Mouse (Mus musculus): ENCODE measurements around the gene Fmo3. TPM values are rescaled to one million over a fixed set of nuclear protein-coding genes. Genes with fewer than 3 reads are reported as not detected.

The Fmo3 gene
- polyA plus RNA-seq, 1 experiment from 2014 or later: not detected

- no peak overlapping the region for H3K4me3 ChIP-seq (ENCODE audit: low read length)
- H3K36me3 ChIP-seq (ENCODE audit: control insufficient read depth, insufficient read depth, low read length): no peaks in the 10 kb centered on the region
- WGBS: 62% methylated on average over 4 of the region's 4 CpGs
- H3K27me3 ChIP-seq (replicated peaks; ENCODE audit: control insufficient read depth, insufficient read depth, low read length): no peaks in the 10 kb centered on the region
- H3K4me2 ChIP-seq (ENCODE audit: low read depth, low read length): no peak overlapping the region
- H3K4me1 ChIP-seq (ENCODE audit: control insufficient read depth, insufficient read depth, low read length): no peaks in the 10 kb centered on the region
- no peak overlapping the region for H3K9ac ChIP-seq (ENCODE audit: low read depth, low read length)
- no peaks in the 10 kb centered on the region for H3K9me3 ChIP-seq (ENCODE audit: control insufficient read depth, low read length)
- ATAC-seq: no peak
- H3K27ac ChIP-seq (ENCODE audit: low read length): no peak overlapping the region
These were observed 51.9 kb downstream of the Fmo3 start for GRCm38 (mm10) chr1:162932386-162932785.

GRCm38 (mm10) chr1:162931880-162932279 is 52.4 kb downstream of the Fmo3 start:
- Histone ChIP-seq H3K27me3 (replicated peaks; ENCODE audit: control insufficient read depth, insufficient read depth, low read length) (no peaks in the 10 kb centered on the region), H3K9ac (ENCODE audit: low read depth, low read length) (no peak overlapping the region), H3K9me3 (ENCODE audit: control insufficient read depth, low read length) (no peaks in the 10 kb centered on the region), H3K36me3 (ENCODE audit: control insufficient read depth, insufficient read depth, low read length) (no peaks in the 10 kb centered on the region), H3K4me1 (ENCODE audit: control insufficient read depth, insufficient read depth, low read length) (no peaks in the 10 kb centered on the region), H3K4me3 (ENCODE audit: low read length) (no peak overlapping the region), H3K4me2 (ENCODE audit: low read depth, low read length) (no peak overlapping the region), H3K27ac (ENCODE audit: low read length) (no peak overlapping the region)
- no peak for ATAC-seq
- 71% methylated on average over 5 of the region's 5 CpGs for WGBS

- no peak overlapping the region for H3K4me2 ChIP-seq (ENCODE audit: low read depth, low read length)
- no peaks in the 10 kb centered on the region for H3K27me3 ChIP-seq (replicated peaks; ENCODE audit: control insufficient read depth, insufficient read depth, low read length)
- H3K36me3 ChIP-seq (ENCODE audit: control insufficient read depth, insufficient read depth, low read length): no peaks in the 10 kb centered on the region
- H3K4me1 ChIP-seq (ENCODE audit: control insufficient read depth, insufficient read depth, low read length): no peaks in the 10 kb centered on the region
- H3K27ac ChIP-seq (ENCODE audit: low read length): no peak overlapping the region
- H3K4me3 ChIP-seq (ENCODE audit: low read length): no peak overlapping the region
- no peak overlapping the region for H3K9ac ChIP-seq (ENCODE audit: low read depth, low read length)
- 67% methylated on average over 4 of the region's 4 CpGs for WGBS
- no peaks in the 10 kb centered on the region for H3K9me3 ChIP-seq (ENCODE audit: control insufficient read depth, low read length)
- ATAC-seq: no peak
These were observed 52.9 kb downstream of the Fmo3 start for GRCm38 (mm10) chr1:162931310-162931875.

GRCm38 (mm10) chr1:162930631-162931030 is 53.7 kb downstream of the Fmo3 start:
- Histone ChIP-seq H3K4me1 (ENCODE audit: control insufficient read depth, insufficient read depth, low read length) (no peaks in the 10 kb centered on the region), H3K9me3 (ENCODE audit: control insufficient read depth, low read length) (no peaks in the 10 kb centered on the region), H3K36me3 (ENCODE audit: control insufficient read depth, insufficient read depth, low read length) (no peaks in the 10 kb centered on the region), H3K27ac (ENCODE audit: low read length) (no peak overlapping the region), H3K4me2 (ENCODE audit: low read depth, low read length) (no peak overlapping the region), H3K27me3 (replicated peaks; ENCODE audit: control insufficient read depth, insufficient read depth, low read length) (no peaks in the 10 kb centered on the region), H3K4me3 (ENCODE audit: low read length) (no peak overlapping the region), H3K9ac (ENCODE audit: low read depth, low read length) (no peak overlapping the region)
- no peak for ATAC-seq
- 66% methylated on average over 2 of the region's 2 CpGs for WGBS

GRCm38 (mm10) chr1:162929146-162929545 is 55.2 kb downstream of the Fmo3 start:
- Histone ChIP-seq H3K9ac (ENCODE audit: low read depth, low read length) (no peak overlapping the region), H3K27ac (ENCODE audit: low read length) (no peak overlapping the region)
- 81% methylated on average over 3 of the region's 3 CpGs for WGBS

GRCm38 (mm10) chr1:162925121-162925520 is 59.2 kb downstream of the Fmo3 start:
- WGBS: 83% methylated on average over 1 of the region's 1 CpGs
- Histone ChIP-seq H3K4me2 (ENCODE audit: low read depth, low read length) (no peak overlapping the region), H3K27ac (ENCODE audit: low read length) (no peak overlapping the region), H3K4me3 (ENCODE audit: low read length) (no peak overlapping the region), H3K9me3 (ENCODE audit: control insufficient read depth, low read length) (no peaks in the 10 kb centered on the region), H3K27me3 (replicated peaks; ENCODE audit: control insufficient read depth, insufficient read depth, low read length) (no peaks in the 10 kb centered on the region), H3K9ac (ENCODE audit: low read depth, low read length) (no peak overlapping the region), H3K4me1 (ENCODE audit: control insufficient read depth, insufficient read depth, low read length) (no peaks in the 10 kb centered on the region), H3K36me3 (ENCODE audit: control insufficient read depth, insufficient read depth, low read length) (no peaks in the 10 kb centered on the region)
- ATAC-seq: no peak

More at GRCm38 (mm10) chr1:162929146-162929545, 55.2 kb downstream of the Fmo3 start:
- Histone ChIP-seq H3K4me3 (ENCODE audit: low read length) (no peak overlapping the region), H3K4me1 (ENCODE audit: control insufficient read depth, insufficient read depth, low read length) (no peaks in the 10 kb centered on the region), H3K36me3 (ENCODE audit: control insufficient read depth, insufficient read depth, low read length) (no peaks in the 10 kb centered on the region), H3K9me3 (ENCODE audit: control insufficient read depth, low read length) (no peaks in the 10 kb centered on the region), H3K27me3 (replicated peaks; ENCODE audit: control insufficient read depth, insufficient read depth, low read length) (no peaks in the 10 kb centered on the region), H3K4me2 (ENCODE audit: low read depth, low read length) (no peak overlapping the region)
- no peak for ATAC-seq

GRCm38 (mm10) chr1:162916661-162917060 is 67.7 kb downstream of the Fmo3 start:
- WGBS: 71% methylated on average over 8 of the region's 8 CpGs
- no peak for ATAC-seq
- H3K4me3 ChIP-seq (ENCODE audit: low read length): no peak overlapping the region
- no peaks in the 10 kb centered on the region for H3K9me3 ChIP-seq (ENCODE audit: control insufficient read depth, low read length)
- no peaks in the 10 kb centered on the region for H3K27me3 ChIP-seq (replicated peaks; ENCODE audit: control insufficient read depth, insufficient read depth, low read length)
- no peak overlapping the region for H3K9ac ChIP-seq (ENCODE audit: low read depth, low read length)
- H3K36me3 ChIP-seq (ENCODE audit: control insufficient read depth, insufficient read depth, low read length): no peaks in the 10 kb centered on the region
- no peaks in the 10 kb centered on the region for H3K4me1 ChIP-seq (ENCODE audit: control insufficient read depth, insufficient read depth, low read length)
- H3K4me2 ChIP-seq (ENCODE audit: low read depth, low read length): no peak overlapping the region
- no peak overlapping the region for H3K27ac ChIP-seq (ENCODE audit: low read length)

GRCm38 (mm10) chr1:162914932-162915556 is 69.3 kb downstream of the Fmo3 start:
- Histone ChIP-seq H3K27ac (ENCODE audit: low read length) (no peak overlapping the region), H3K4me1 (ENCODE audit: control insufficient read depth, insufficient read depth, low read length) (no peaks in the 10 kb centered on the region), H3K4me2 (ENCODE audit: low read depth, low read length) (no peak overlapping the region), H3K4me3 (ENCODE audit: low read length) (no peak overlapping the region), H3K36me3 (ENCODE audit: control insufficient read depth, insufficient read depth, low read length) (no peaks in the 10 kb centered on the region), H3K9ac (ENCODE audit: low read depth, low read length) (no peak overlapping the region), H3K9me3 (ENCODE audit: control insufficient read depth, low read length) (no peaks in the 10 kb centered on the region), H3K27me3 (replicated peaks; ENCODE audit: control insufficient read depth, insufficient read depth, low read length) (no peaks in the 10 kb centered on the region)
- 81% methylated on average over 4 of the region's 4 CpGs for WGBS
- no peak for ATAC-seq

GRCm38 (mm10) chr1:162912085-162912484 is 72.2 kb downstream of the Fmo3 start:
- ATAC-seq: no peak
- no peaks in the 10 kb centered on the region for H3K4me1 ChIP-seq (ENCODE audit: control insufficient read depth, insufficient read depth, low read length)
- no peak overlapping the region for H3K4me2 ChIP-seq (ENCODE audit: low read depth, low read length)
- no peak overlapping the region for H3K27ac ChIP-seq (ENCODE audit: low read length)
- no peak overlapping the region for H3K4me3 ChIP-seq (ENCODE audit: low read length)
- H3K27me3 ChIP-seq (replicated peaks; ENCODE audit: control insufficient read depth, insufficient read depth, low read length): no peaks in the 10 kb centered on the region
- H3K9me3 ChIP-seq (ENCODE audit: control insufficient read depth, low read length): no peaks in the 10 kb centered on the region
- H3K36me3 ChIP-seq (ENCODE audit: control insufficient read depth, insufficient read depth, low read length): no peaks in the 10 kb centered on the region
- no peak overlapping the region for H3K9ac ChIP-seq (ENCODE audit: low read depth, low read length)
